Mouse (Mus musculus): ENCODE data around the gene Osbpl7. TPM values are rescaled to one million over a fixed set of nuclear protein-coding genes. Genes with fewer than 3 reads are reported as not detected.
A peak's percentile ranks its signal among the peaks of the same experiment; 100 is the strongest.

The Osbpl7 gene
- polyA plus RNA-seq, 1 experiment from 2014 or later: 11.8 TPM

GRCm38 (mm10) chr11:97101722-97102121 lies 51.3 kb downstream of the Osbpl7 start:
- no peak overlapping the region for H3K27ac ChIP-seq
- no peaks in the 10 kb centered on the region for H3K9me3 ChIP-seq
- H3K4me1 ChIP-seq (replicated peaks): no peaks in the 10 kb centered on the region
- H3K9ac ChIP-seq (replicated peaks): no peak overlapping the region
- H3K36me3 ChIP-seq: no peaks in the 10 kb centered on the region
- 23% methylated on average over 9 of the region's 9 CpGs for WGBS
- H3K4me3 ChIP-seq (replicated peaks): no peak overlapping the region
- no peak for ATAC-seq
- peaks cover 34% of the 10 kb centered on the region for H3K27me3 ChIP-seq
- H3K4me2 ChIP-seq (replicated peaks): no peak overlapping the region

GRCm38 (mm10) chr11:97103163-97104090 lies 53.0 kb downstream of the Osbpl7 start:
- WGBS: 93% methylated on average over 10 of the region's 10 CpGs
- H3K4me2 ChIP-seq (replicated peaks): no peak overlapping the region
- H3K9me3 ChIP-seq: no peaks in the 10 kb centered on the region
- no peaks in the 10 kb centered on the region for H3K4me1 ChIP-seq (replicated peaks)
- H3K36me3 ChIP-seq: no peaks in the 10 kb centered on the region
- no peak overlapping the region for H3K27ac ChIP-seq
- ATAC-seq: no peak
- no peak overlapping the region for H3K9ac ChIP-seq (replicated peaks)
- H3K4me3 ChIP-seq (replicated peaks): no peak overlapping the region
- peaks cover 18% of the 10 kb centered on the region for H3K27me3 ChIP-seq

- peaks cover 11% of the 10 kb centered on the region for H3K27me3 ChIP-seq
- no peak for ATAC-seq
- H3K9me3 ChIP-seq: no peaks in the 10 kb centered on the region
- no peak overlapping the region for H3K4me3 ChIP-seq (replicated peaks)
- H3K4me1 ChIP-seq (replicated peaks): no peaks in the 10 kb centered on the region
- H3K4me2 ChIP-seq (replicated peaks): no peak overlapping the region
- WGBS: 95% methylated on average over 9 of the region's 9 CpGs
- H3K36me3 ChIP-seq: no peaks in the 10 kb centered on the region
- no peak overlapping the region for H3K27ac ChIP-seq
- H3K9ac ChIP-seq (replicated peaks): no peak overlapping the region
Measured at GRCm38 (mm10) chr11:97104091-97104483, 53.7 kb downstream of the Osbpl7 start.

GRCm38 (mm10) chr11:97108976-97109375 lies 58.5 kb downstream of the Osbpl7 start:
- Histone ChIP-seq H3K9me3 (no peaks in the 10 kb centered on the region), H3K4me2 (replicated peaks) (no peak overlapping the region), H3K27ac (no peak overlapping the region), H3K27me3 (peaks cover 23% of the 10 kb centered on the region), H3K36me3 (no peaks in the 10 kb centered on the region), H3K9ac (replicated peaks) (no peak overlapping the region), H3K4me3 (replicated peaks) (no peak overlapping the region), H3K4me1 (replicated peaks) (peaks cover 1% of the 10 kb centered on the region; the same call in 1 of the 2 replicates)
- 75% methylated on average over 16 of the region's 16 CpGs for WGBS
- no peak for ATAC-seq

GRCm38 (mm10) chr11:97112519-97113125 lies 62.2 kb downstream of the Osbpl7 start:
- H3K27ac ChIP-seq: no peak overlapping the region
- no peaks in the 10 kb centered on the region for H3K9me3 ChIP-seq
- no peak overlapping the region for H3K4me3 ChIP-seq (replicated peaks)
- H3K9ac ChIP-seq (replicated peaks): no peak overlapping the region
- peaks cover 17% of the 10 kb centered on the region for H3K4me1 ChIP-seq (replicated peaks)
- no peaks in the 10 kb centered on the region for H3K36me3 ChIP-seq
- H3K4me2 ChIP-seq (replicated peaks): no peak overlapping the region
- no peak for ATAC-seq
- 80% methylated on average over 9 of the region's 9 CpGs for WGBS
- peaks cover 59% of the 10 kb centered on the region for H3K27me3 ChIP-seq

- Histone ChIP-seq H3K27me3 (peaks cover 75% of the 10 kb centered on the region), H3K36me3 (no peaks in the 10 kb centered on the region), H3K9ac (replicated peaks) (0 out of 2 replicates have a peak within 1 kb of the TSS, but pooled peaks have one; percentile 36), H3K27ac (no peak within 1 kb of the TSS), H3K4me3 (replicated peaks) (peak within 1 kb of the TSS; percentile 40), H3K4me2 (replicated peaks) (peak within 1 kb of the TSS; percentile 66), H3K9me3 (no peaks in the 10 kb centered on the region), H3K4me1 (replicated peaks) (peaks cover 17% of the 10 kb centered on the region)
- under 1% methylated on average over 87 of the region's 87 CpGs for WGBS
- no peak for ATAC-seq
Measured at GRCm38 (mm10) chr11:97114671-97115601, 64.5 kb downstream of the Osbpl7 start, which contains the start of gene Tbx21. TSS of gene Tbx21 (minus strand) at chr11:97115331.

- Histone ChIP-seq H3K4me3 (replicated peaks) (no peak overlapping the region), H3K4me1 (replicated peaks) (peaks cover 17% of the 10 kb centered on the region), H3K27ac (no peak overlapping the region), H3K27me3 (peaks cover 75% of the 10 kb centered on the region), H3K36me3 (no peaks in the 10 kb centered on the region), H3K9me3 (no peaks in the 10 kb centered on the region), H3K9ac (replicated peaks) (no peak overlapping the region), H3K4me2 (replicated peaks) (no peak overlapping the region)
- 4% methylated on average over 11 of the region's 11 CpGs for WGBS
- no peak for ATAC-seq
Measured at GRCm38 (mm10) chr11:97115797-97116196, 65.4 kb downstream of the Osbpl7 start.

Small RNA genes within 50 kb of the gene (microRNA-seq; reads per million reads assigned to microRNA genes)
- 1.0 reads per million for gene Mir8103

Other genes starting within 250 kb of the Osbpl7 start
- 67.8 and 69.0 TPM in 2 replicates for gene Nfe2l1, start 220.7 kb upstream of the Osbpl7 start, polyA plus RNA-seq (2015; fragmentation: Nextera tagmentation; extraction: Ambion mirVana)
- 14.8 and 19.7 TPM in 2 replicates for gene Copz2, start 200.8 kb upstream of the Osbpl7 start, polyA plus RNA-seq (2015; fragmentation: Nextera tagmentation; extraction: Ambion mirVana)
- 103 and 104 TPM in 2 replicates for gene Cdk5rap3, start 134.1 kb upstream of the Osbpl7 start, polyA plus RNA-seq (2015; fragmentation: Nextera tagmentation; extraction: Ambion mirVana)
- 0.10 TPM in 1 of 2 replicates, not detected in the other for gene Prr15l, start 122.5 kb upstream of the Osbpl7 start, polyA plus RNA-seq (2015; fragmentation: Nextera tagmentation; extraction: Ambion mirVana)
- 18.2 and 18.3 TPM in 2 replicates for gene Pnpo, start 106.6 kb upstream of the Osbpl7 start, polyA plus RNA-seq (2015; fragmentation: Nextera tagmentation; extraction: Ambion mirVana)
- gene Sp2, start 67.7 kb upstream of the Osbpl7 start, polyA plus RNA-seq (2015; fragmentation: Nextera tagmentation; extraction: Ambion mirVana): 18.5 and 19.6 TPM in 2 replicates
- 0.07 and 0.13 TPM in 2 replicates for gene Sp6, start 37.2 kb upstream of the Osbpl7 start, polyA plus RNA-seq (2015; fragmentation: Nextera tagmentation; extraction: Ambion mirVana)
- 18.4 and 18.6 TPM in 2 replicates for gene Scrn2, start 20.7 kb upstream of the Osbpl7 start, polyA plus RNA-seq (2015; fragmentation: Nextera tagmentation; extraction: Ambion mirVana)
- gene Lrrc46, start 9.2 kb upstream of the Osbpl7 start, polyA plus RNA-seq (2015; fragmentation: Nextera tagmentation; extraction: Ambion mirVana): 2.5 and 3.2 TPM in 2 replicates
- 58.2 and 62.0 TPM in 2 replicates for gene Mrpl10, start 9.1 kb upstream of the Osbpl7 start, polyA plus RNA-seq (2015; fragmentation: Nextera tagmentation; extraction: Ambion mirVana)
- 0.08 and 0.16 TPM in 2 replicates for gene Tbx21, start 64.7 kb downstream of the Osbpl7 start, polyA plus RNA-seq (2015; fragmentation: Nextera tagmentation; extraction: Ambion mirVana)
- 5.6 and 6.7 TPM in 2 replicates for gene Tbkbp1, start 100.9 kb downstream of the Osbpl7 start, polyA plus RNA-seq (2015; fragmentation: Nextera tagmentation; extraction: Ambion mirVana)
- 43.0 and 47.3 TPM in 2 replicates for gene Kpnb1, start 137.3 kb downstream of the Osbpl7 start, polyA plus RNA-seq (2015; fragmentation: Nextera tagmentation; extraction: Ambion mirVana)
- 146 and 156 TPM in 2 replicates for gene Npepps, start 230.0 kb downstream of the Osbpl7 start, polyA plus RNA-seq (2015; fragmentation: Nextera tagmentation; extraction: Ambion mirVana)

All from midbrain, embryonic 13.5 days (tissue).